Mouse (Mus musculus) B cell, adult (primary cell): Measurements from ENCODE around the gene Ubtf. TPM values are rescaled to one million over a fixed set of nuclear protein-coding genes. Genes with fewer than 3 reads are reported as not detected.

Source experiments
- total RNA-seq: library from RNA; stranded (reverse); gene quantifications from 4 replicates; pipeline ENCODE4 v1.2.4, GENCODE M21; 2023; ENCODE audit not compliant: inconsistent age

Gene Ubtf
- 145 to 164 TPM (median 151 TPM) in 4 replicates for total RNA-seq

DNA sequence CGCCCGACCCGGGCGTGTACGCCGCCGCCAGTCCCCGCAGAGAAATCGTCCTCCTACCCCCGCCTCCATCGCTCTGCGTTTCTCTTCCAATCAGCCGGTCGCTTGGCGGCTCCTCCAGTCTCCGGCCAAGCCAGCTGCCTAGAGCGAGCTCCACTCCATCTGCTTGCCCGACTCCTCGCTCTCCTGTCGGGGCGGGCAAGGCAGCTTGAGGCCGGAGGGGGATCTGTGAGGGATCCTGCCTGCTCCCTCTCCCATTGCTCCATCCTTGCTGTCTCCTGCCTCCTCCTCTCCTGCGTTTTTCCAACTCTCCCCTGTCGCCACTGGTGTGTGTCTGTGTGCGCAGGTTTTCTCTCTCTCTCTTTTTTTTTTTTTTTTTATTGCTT lies at the start of gene Ubtf:
Gene Ubtf (minus strand): TSS at position 333 of the 383 bp plus-strand sequence.

DNA sequence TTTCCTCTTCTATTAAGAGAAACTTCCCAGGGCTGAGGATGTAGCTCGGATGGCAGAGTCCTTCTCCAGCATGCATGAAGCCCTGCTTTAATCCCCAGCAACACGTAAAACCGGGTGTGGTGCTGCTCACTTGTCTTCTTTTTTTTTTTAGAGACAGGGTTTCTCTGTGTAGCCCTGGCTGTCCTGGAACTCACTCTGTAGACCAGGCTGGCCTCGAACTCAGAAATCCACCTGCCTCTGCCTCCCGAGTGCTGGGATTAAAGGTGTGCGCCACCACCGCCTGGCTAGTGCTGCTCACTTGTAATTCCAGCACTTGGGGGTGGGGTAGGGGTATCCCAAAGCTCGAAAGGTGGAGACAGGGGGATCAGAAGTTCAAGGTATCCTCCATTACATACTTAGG lies 46.6 kb upstream of the Ubtf start, which contains the start of gene Slc4a1:
Gene Slc4a1 (minus strand): TSS at position 101 of the 400 bp plus-strand sequence.

GRCm38 (mm10) chr11:102296491-102297472 lies 22.8 kb downstream of the Ubtf start, which contains the start of gene Atxn7l3:
Gene Atxn7l3 (minus strand): TSS chr11:102296631.

DNA sequence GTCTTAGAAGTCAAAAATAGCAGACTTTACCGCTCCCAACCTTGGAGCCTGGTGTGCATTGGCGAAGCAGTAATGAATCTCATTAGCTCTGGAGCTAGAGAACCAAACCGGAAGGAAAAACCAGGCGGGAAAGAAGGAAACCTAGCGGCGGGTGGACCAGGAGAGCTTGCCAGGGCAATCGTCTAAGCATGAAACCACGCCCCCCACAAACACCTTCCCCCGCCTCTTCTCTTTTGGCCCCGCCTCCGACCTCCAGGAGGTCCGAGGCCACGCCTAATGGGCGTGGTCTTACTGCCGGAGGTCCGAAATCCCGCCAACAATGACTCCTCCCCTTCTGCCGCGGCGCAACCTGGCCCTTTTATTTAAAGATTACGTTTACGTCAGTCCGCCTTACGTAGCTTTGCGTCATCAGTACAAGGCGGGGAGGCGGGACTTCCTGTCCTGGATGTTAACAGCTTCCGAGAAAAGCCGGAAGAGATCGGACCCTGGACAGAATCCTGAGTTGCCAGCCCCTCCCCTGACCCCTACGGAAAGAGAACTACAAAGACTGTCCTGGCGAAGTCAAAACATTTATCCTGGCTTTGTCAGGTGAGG lies 34.9 kb downstream of the Ubtf start, which contains the start of gene Tmub2:
Gene Tmub2 (plus strand): TSS at position 431 of the 594 bp plus-strand sequence.

DNA sequence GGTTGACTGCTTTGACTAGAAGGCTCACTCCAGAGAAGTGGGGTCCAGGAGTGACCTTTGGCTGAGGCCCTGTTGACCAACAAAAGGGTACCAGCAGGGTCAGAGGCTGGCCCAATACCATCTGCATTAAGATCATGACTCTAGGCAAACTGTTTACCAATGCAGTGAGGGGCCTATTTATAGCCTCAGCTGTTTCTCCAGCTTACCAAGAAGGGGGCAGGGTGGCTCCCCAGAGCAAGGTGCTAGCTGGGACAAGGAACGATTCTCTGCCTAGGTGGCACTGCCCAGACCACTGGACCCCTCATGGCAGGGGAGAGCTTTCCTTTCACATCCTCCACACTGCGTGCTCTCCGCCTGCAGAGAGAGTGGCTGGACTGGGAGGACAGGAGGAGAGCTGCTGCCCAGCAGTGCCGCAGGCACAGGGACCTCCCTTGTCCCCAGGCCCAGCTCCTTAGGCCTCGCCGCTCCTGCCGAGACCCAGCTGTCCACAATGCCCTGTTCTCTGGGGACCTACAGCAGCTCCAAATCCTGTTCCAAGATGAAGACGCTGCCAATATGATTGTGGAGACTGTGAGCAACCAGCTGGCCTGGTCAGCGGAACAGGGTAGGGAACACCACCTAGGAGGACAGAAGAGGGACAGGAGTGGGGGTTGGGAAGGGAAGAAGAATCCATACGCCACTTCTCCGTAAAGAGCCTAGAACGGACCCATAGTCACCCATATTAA lies 50.9 kb downstream of the Ubtf start, which contains the start of gene Asb16:
Gene Asb16 (plus strand): TSS at position 224 of the 725 bp plus-strand sequence.

Other genes with a start within 250 kb of the Ubtf start
- not detected in 4 replicates for gene Mpp2, start 231.2 kb downstream of the Ubtf start, total RNA-seq
- not detected in 4 replicates for gene Ppy, start 218.4 kb downstream of the Ubtf start, total RNA-seq
- gene Pyy, start 211.9 kb downstream of the Ubtf start, total RNA-seq, result not detected in 4 replicates
- gene Nags, start 174.2 kb downstream of the Ubtf start, total RNA-seq, result not detected in 4 replicates
- 6.8 to 13.3 TPM (median 10.4 TPM) in 4 replicates for gene Tmem101, start 163.3 kb downstream of the Ubtf start, total RNA-seq
- 50.5 to 63.1 TPM (median 55.9 TPM) in 4 replicates for gene Lsm12, start 134.4 kb downstream of the Ubtf start, total RNA-seq
- 37.1 to 44.6 TPM (median 41.9 TPM) in 4 replicates for gene G6pc3, start 130.1 kb downstream of the Ubtf start, total RNA-seq
- gene Hdac5, start 89.6 kb downstream of the Ubtf start, total RNA-seq, result 121 to 153 TPM (median 136 TPM) in 4 replicates
- 0.51 to 2.6 TPM (median 1.4 TPM) in 4 replicates for gene BC030867, start 70.9 kb downstream of the Ubtf start, total RNA-seq
- not detected in 4 replicates for gene Asb16, start 51.0 kb downstream of the Ubtf start, total RNA-seq
- 42.2 to 49.5 TPM (median 48.4 TPM) in 4 replicates for gene Tmub2, start 34.8 kb downstream of the Ubtf start, total RNA-seq
- 67.0 to 74.5 TPM (median 69.7 TPM) in 4 replicates for gene Atxn7l3, start 23.1 kb downstream of the Ubtf start, total RNA-seq
- 0.16 TPM in 1 of 4 replicates, not detected in the others for gene Slc4a1, start 46.5 kb upstream of the Ubtf start, total RNA-seq
- 1.7 to 3.5 TPM (median 1.8 TPM) in 4 replicates for gene Rundc3a, start 73.7 kb upstream of the Ubtf start, total RNA-seq
- gene Slc25a39, start 88.2 kb upstream of the Ubtf start, total RNA-seq, result 35.6 to 50.9 TPM (median 36.9 TPM) in 4 replicates
- gene Grn, start 110.6 kb upstream of the Ubtf start, total RNA-seq, result 75.4 to 80.2 TPM (median 77.1 TPM) in 4 replicates
- gene Fam171a2, start 127.9 kb upstream of the Ubtf start, total RNA-seq, result not detected in 4 replicates
- gene Itga2b, start 150.4 kb upstream of the Ubtf start, total RNA-seq, result 5.1 to 9.3 TPM (median 7.0 TPM) in 4 replicates
- gene Gpatch8, start 236.7 kb upstream of the Ubtf start, total RNA-seq, result 47.4 to 57.7 TPM (median 53.3 TPM) in 4 replicates